Mouse (Mus musculus): ENCODE measurements around the gene Nt5dc2.

Gene Nt5dc2

GRCm38 (mm10) chr14:31134015-31135000, 3.5 kb downstream of the Nt5dc2 start:
- DNase-seq: no peak

- no peak for DNase-seq
These were observed 4.9 kb downstream of the Nt5dc2 start for GRCm38 (mm10) chr14:31135495-31136410.

GRCm38 (mm10) chr14:31136411-31137280, 5.8 kb downstream of the Nt5dc2 start:
- no peak for DNase-seq

- no peak for DNase-seq
These were observed 6.4 kb downstream of the Nt5dc2 start for GRCm38 (mm10) chr14:31137281-31137595.

GRCm38 (mm10) chr14:31137791-31138190, 6.9 kb downstream of the Nt5dc2 start:
- peak; percentile 44 for DNase-seq

GRCm38 (mm10) chr14:31138219-31138896, 7.5 kb downstream of the Nt5dc2 start:
- no peak for DNase-seq

- DNase-seq: no peak
These were observed 8.1 kb downstream of the Nt5dc2 start for GRCm38 (mm10) chr14:31138897-31139429.

- no peak for DNase-seq
These were observed 8.8 kb downstream of the Nt5dc2 start for GRCm38 (mm10) chr14:31139666-31140065.

GRCm38 (mm10) chr14:31140141-31140540, 9.3 kb downstream of the Nt5dc2 start:
- DNase-seq: no peak

GRCm38 (mm10) chr14:31141011-31141410, 10.2 kb downstream of the Nt5dc2 start:
- DNase-seq: no peak

GRCm38 (mm10) chr14:31145694-31146093, 14.8 kb downstream of the Nt5dc2 start:
- DNase-seq: no peak

GRCm38 (mm10) chr14:31160196-31161150, 29.6 kb downstream of the Nt5dc2 start:
- no peak for DNase-seq

- DNase-seq: no peak
These were observed 30.3 kb downstream of the Nt5dc2 start for GRCm38 (mm10) chr14:31161191-31161590.

GRCm38 (mm10) chr14:31161638-31162037, 30.8 kb downstream of the Nt5dc2 start:
- DNase-seq: no peak

- no peak for DNase-seq
These were observed 33.2 kb downstream of the Nt5dc2 start for GRCm38 (mm10) chr14:31164067-31164466.

GRCm38 (mm10) chr14:31165010-31165409, 34.2 kb downstream of the Nt5dc2 start:
- DNase-seq: no peak

- no peak for DNase-seq
These were observed 34.6 kb downstream of the Nt5dc2 start for GRCm38 (mm10) chr14:31165458-31165857.

- no peak for DNase-seq
These were observed 35.3 kb downstream of the Nt5dc2 start for GRCm38 (mm10) chr14:31165991-31166630.

- DNase-seq: no peak
These were observed 36.0 kb downstream of the Nt5dc2 start for GRCm38 (mm10) chr14:31166827-31167226.

- DNase-seq: peak; percentile 47
These were observed 37.6 kb downstream of the Nt5dc2 start, which contains the start of gene Stab1 for GRCm38 (mm10) chr14:31168425-31168824. Gene Stab1 (minus strand): TSS chr14:31168641.

Measured in kidney, adult 18-20 months (tissue).